Comparison of ENCODE assay signal across 8 mouse cellular contexts in genomic region chr17:29874082-29874679, GRCm38 (mm10).
A peak's percentile ranks its signal among the peaks of the same experiment; 100 is the strongest.
DNase-seq lines count a peak whose midpoint lies in the region; ATAC-seq and TF ChIP-seq lines count a peak whose summit lies in the region.

No protein-coding gene starts in this region.

- 0 out of 2 replicates have a peak overlapping the region, but pooled peaks have one; percentile 17 for H3K27ac ChIP-seq in neural tube, embryonic 11.5 days (ENCODE audit: low read depth, low read length)
- peak overlapping the region; percentile 91 for H3K27ac ChIP-seq in forebrain, embryonic 16.5 days (ENCODE audit: low read length)
- H3K27ac ChIP-seq in liver, embryonic 13.5 days, result no peak overlapping the region
- no peak overlapping the region for H3K27ac ChIP-seq in small intestine, adult 2 months (ENCODE audit: insufficient read depth, low read depth, low read length)

- no peak overlapping the region for H3K4me3 ChIP-seq in neural tube, embryonic 11.5 days (ENCODE audit: low read depth, low read length)
- H3K4me3 ChIP-seq in forebrain, embryonic 16.5 days (replicated peaks; ENCODE audit: low read length), result no peak overlapping the region
- H3K4me3 ChIP-seq in liver, embryonic 13.5 days (replicated peaks), result no peak overlapping the region
- peak overlapping the region; percentile 29; the same call in 1 of the 2 replicates for H3K4me3 ChIP-seq in small intestine, adult 2 months (ENCODE audit: low read depth, low read length)

- H3K4me1 ChIP-seq in neural tube, embryonic 11.5 days (ENCODE audit: control insufficient read depth, insufficient read depth, low read length), result peaks cover 9% of the 10 kb centered on the region; the same call in 1 of the 2 replicates
- H3K4me1 ChIP-seq in forebrain, embryonic 16.5 days (replicated peaks; ENCODE audit: control insufficient read depth, insufficient read depth, low read length), result peaks cover 34% of the 10 kb centered on the region
- peaks cover 21% of the 10 kb centered on the region for H3K4me1 ChIP-seq in liver, embryonic 13.5 days (replicated peaks)
- peaks cover 4% of the 10 kb centered on the region; the same call in 1 of the 2 replicates for H3K4me1 ChIP-seq in small intestine, adult 2 months (ENCODE audit: control insufficient read depth, insufficient read depth, insufficient read length, low read length)

- no peak for TF ChIP-seq CTCF in small intestine, adult 2 months (IDR thresholded peaks at IDR 0.05; ENCODE audit: extremely low read depth, insufficient read length, insufficient replicate concordance, low read depth, low read length)

- no peaks in the 10 kb centered on the region for H3K9me3 ChIP-seq in neural tube, embryonic 11.5 days (ENCODE audit: control insufficient read depth, low read length)
- no peaks in the 10 kb centered on the region for H3K9me3 ChIP-seq in forebrain, embryonic 16.5 days (ENCODE audit: control insufficient read depth, low read length)
- H3K9me3 ChIP-seq in liver, embryonic 13.5 days (replicated peaks), result peaks cover 15% of the 10 kb centered on the region

- no peaks in the 10 kb centered on the region for H3K27me3 ChIP-seq in neural tube, embryonic 11.5 days (ENCODE audit: control insufficient read depth, insufficient read depth, low read length)
- no peaks in the 10 kb centered on the region for H3K27me3 ChIP-seq in forebrain, embryonic 16.5 days (replicated peaks; ENCODE audit: control insufficient read depth, insufficient read depth, low read length)
- peaks cover 14% of the 10 kb centered on the region; the same call in 1 of the 2 replicates for H3K27me3 ChIP-seq in liver, embryonic 13.5 days
- H3K27me3 ChIP-seq in small intestine, adult 2 months (ENCODE audit: control insufficient read depth, insufficient read depth, low read length), result no peaks in the 10 kb centered on the region

- TF ChIP-seq POLR2A in small intestine, adult 2 months (IDR thresholded peaks at IDR 0.05; ENCODE audit: low read depth, low read length), result no peak

- no peak for DNase-seq in neural tube, embryonic 11.5 days (ENCODE audit: low spot score)
- DNase-seq in neural tube, embryonic 10.5 days (ENCODE audit: extremely low spot score, low spot score), result no peak
- DNase-seq in liver, embryonic 13.5 days, result no peak
- no peak for DNase-seq in T-cell, adult 2 months (ENCODE audit: low spot score)
- no peak for DNase-seq in left cerebral cortex, postnatal 10 days (ENCODE audit: extremely low spot score in 1 of 2, low spot score in 2 of 2)
- no peak for DNase-seq in kidney, adult 11 months

- H3K9ac ChIP-seq in neural tube, embryonic 11.5 days (ENCODE audit: low read length), result peak overlapping the region; percentile 14; the same call in 1 of the 2 replicates
- peak overlapping the region; percentile 50; the same call in 1 of the 2 replicates for H3K9ac ChIP-seq in forebrain, embryonic 16.5 days (replicated peaks; ENCODE audit: low read depth, low read length)
- peak overlapping the region; percentile 36; the same call in 1 of the 2 replicates for H3K9ac ChIP-seq in liver, embryonic 13.5 days

- 12% methylated on average over 21 of the region's 27 CpGs for WGBS in neural tube, embryonic 11.5 days
- WGBS in forebrain, embryonic 16.5 days, result 7% methylated on average over 25 of the region's 27 CpGs
- 28% methylated on average over 22 of the region's 27 CpGs for WGBS in liver, embryonic 13.5 days (ENCODE audit: insufficient replicate concordance)
- WGBS in small intestine, adult 2 months, result 18% methylated on average over 27 of the region's 27 CpGs

- no peak for ATAC-seq in neural tube, embryonic 11.5 days (ENCODE audit: insufficient read depth, low FRiP score, low TSS enrichment)
- peak; percentile 12; the same call in 1 of the 2 replicates for ATAC-seq in forebrain, embryonic 16.5 days
- peak; percentile 62; the same call in 1 of the 2 replicates for ATAC-seq in liver, embryonic 13.5 days (ENCODE audit: low read depth)

- intact Hi-C loops in left cerebral cortex, postnatal 10 days (cut with DNase I), result no loop called here

- H3K4me2 ChIP-seq in neural tube, embryonic 11.5 days (ENCODE audit: low read depth), result no peak overlapping the region
- H3K4me2 ChIP-seq in forebrain, embryonic 16.5 days (ENCODE audit: low read length), result peak overlapping the region; percentile 32
- peak overlapping the region; percentile 45 for H3K4me2 ChIP-seq in liver, embryonic 13.5 days

- H3K36me3 ChIP-seq in neural tube, embryonic 11.5 days (ENCODE audit: control insufficient read depth, insufficient read depth, low read length), result no peaks in the 10 kb centered on the region
- H3K36me3 ChIP-seq in forebrain, embryonic 16.5 days (ENCODE audit: control insufficient read depth, insufficient read depth), result no peaks in the 10 kb centered on the region
- H3K36me3 ChIP-seq in liver, embryonic 13.5 days, result no peaks in the 10 kb centered on the region
- no peaks in the 10 kb centered on the region for H3K36me3 ChIP-seq in small intestine, adult 2 months (ENCODE audit: control insufficient read depth, insufficient read depth, low read length)

Comparison
In these comparisons a context has a peak if more than half of its experiments do, and no peak if none do; other contexts are left out.
1. H3K27ac ChIP-seq: peak in neural tube, embryonic 11.5 days (single experiment) and forebrain, embryonic 16.5 days (single experiment); none in liver, embryonic 13.5 days (single experiment) and small intestine, adult 2 months (single experiment).
2. Peak in every context shown above with its lines, with median percentiles within 50 percentile points of each other: H3K9ac ChIP-seq.